Mouse (Mus musculus) gastrocnemius, adult 18-20 months (tissue): ENCODE measurements around the gene Ap3d1. TPM values are rescaled to one million over a fixed set of nuclear protein-coding genes. Genes with fewer than 3 reads are reported as not detected.

Experiments
- DNase-seq: peaks from one replicate; pipeline ENCODE4 v3.0.0; 2021; ENCODE audit warnings: low spot score
- total RNA-seq, 2 experiments: library from RNA; stranded (reverse); gene quantifications; 2 replicates each; pipeline ENCODE4 v1.2.3; 2021

Ap3d1 gene
- total RNA-seq, 2 experiments from 2014 or later, result 24.3 to 31.7 TPM

DNA sequence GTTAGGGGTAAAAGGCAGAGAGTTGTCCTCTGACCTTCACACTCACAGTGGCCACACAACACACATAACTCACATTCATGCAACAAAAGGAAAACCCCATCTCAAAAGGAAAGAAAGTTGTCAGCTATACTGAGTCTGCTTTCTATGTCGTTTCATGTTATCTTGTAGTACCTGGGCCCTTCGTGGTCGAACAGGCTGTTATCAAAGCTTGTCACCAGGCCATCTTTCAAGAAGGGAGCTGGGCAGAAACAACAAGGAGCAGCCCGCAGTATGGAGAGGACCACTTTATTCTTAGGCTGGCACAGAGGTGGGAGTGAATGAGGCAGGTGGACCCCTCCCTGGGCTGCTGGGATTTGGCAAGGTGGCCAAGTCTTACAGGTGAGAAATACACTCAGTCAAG is 57.1 kb downstream of the Ap3d1 start:
- DNase-seq, result no peak

GRCm38 (mm10) chr10:80684214-80684613 is 57.9 kb downstream of the Ap3d1 start:
- DNase-seq, result peak; percentile 72

- DNase-seq, result no peak
Measured at GRCm38 (mm10) chr10:80683647-80684046, 58.4 kb downstream of the Ap3d1 start.

DNA sequence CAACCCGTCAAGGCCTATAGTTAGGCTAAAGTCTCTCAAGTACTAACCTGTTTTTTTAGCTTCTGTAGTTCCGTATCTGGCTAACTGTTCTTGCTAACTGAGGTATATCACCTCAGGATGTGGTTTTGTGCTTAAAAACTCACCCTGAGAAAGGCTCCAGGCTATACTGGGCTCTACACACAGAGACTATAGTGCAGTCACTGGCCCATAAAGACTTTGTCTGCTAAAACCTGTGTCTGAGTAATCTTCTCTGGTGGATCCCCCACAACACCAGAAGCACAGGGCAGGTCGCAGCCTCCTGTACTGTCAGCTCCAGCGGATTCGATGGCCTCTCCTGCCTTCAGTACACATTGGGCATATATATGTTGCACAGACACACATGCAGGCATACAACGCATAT is 60.1 kb downstream of the Ap3d1 start:
- no peak for DNase-seq

- DNase-seq, result no peak
Measured at GRCm38 (mm10) chr10:80680260-80680696, 61.8 kb downstream of the Ap3d1 start.

- no peak for DNase-seq
Measured at GRCm38 (mm10) chr10:80679556-80680259, 62.4 kb downstream of the Ap3d1 start.

GRCm38 (mm10) chr10:80678601-80679377 is 63.3 kb downstream of the Ap3d1 start:
- DNase-seq, result no peak

DNA sequence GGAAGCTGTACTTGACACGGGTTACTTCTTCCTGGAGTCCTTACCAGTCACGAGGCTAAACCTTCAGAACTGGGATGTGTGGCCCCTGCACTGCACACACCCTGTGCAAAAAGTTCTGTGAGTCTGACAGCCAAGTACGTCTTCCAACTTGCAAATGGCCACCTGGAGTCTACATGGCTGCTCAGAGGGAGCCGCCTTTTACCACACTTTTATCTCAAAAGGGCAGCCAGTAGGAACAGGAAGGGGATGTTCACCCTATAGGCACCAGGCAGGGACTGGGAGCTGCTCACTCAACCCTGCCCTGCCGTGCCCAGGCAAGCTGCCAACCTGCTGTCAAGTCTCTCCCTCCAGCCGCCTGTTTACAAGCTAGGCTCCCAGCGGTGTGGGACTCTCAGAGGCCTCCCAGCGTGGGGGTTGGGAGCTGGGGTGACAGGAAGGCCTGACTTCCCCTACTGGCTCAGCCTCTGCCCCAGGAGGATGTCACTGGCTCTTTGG is 64.1 kb downstream of the Ap3d1 start, which contains the start of gene Mknk2:
Mknk2 (minus strand) TSS at position 171 of the 495 bp plus-strand sequence.
- DNase-seq, result peak; percentile 93

GRCm38 (mm10) chr10:80677128-80677875 is 64.8 kb downstream of the Ap3d1 start:
- no peak for DNase-seq

DNA sequence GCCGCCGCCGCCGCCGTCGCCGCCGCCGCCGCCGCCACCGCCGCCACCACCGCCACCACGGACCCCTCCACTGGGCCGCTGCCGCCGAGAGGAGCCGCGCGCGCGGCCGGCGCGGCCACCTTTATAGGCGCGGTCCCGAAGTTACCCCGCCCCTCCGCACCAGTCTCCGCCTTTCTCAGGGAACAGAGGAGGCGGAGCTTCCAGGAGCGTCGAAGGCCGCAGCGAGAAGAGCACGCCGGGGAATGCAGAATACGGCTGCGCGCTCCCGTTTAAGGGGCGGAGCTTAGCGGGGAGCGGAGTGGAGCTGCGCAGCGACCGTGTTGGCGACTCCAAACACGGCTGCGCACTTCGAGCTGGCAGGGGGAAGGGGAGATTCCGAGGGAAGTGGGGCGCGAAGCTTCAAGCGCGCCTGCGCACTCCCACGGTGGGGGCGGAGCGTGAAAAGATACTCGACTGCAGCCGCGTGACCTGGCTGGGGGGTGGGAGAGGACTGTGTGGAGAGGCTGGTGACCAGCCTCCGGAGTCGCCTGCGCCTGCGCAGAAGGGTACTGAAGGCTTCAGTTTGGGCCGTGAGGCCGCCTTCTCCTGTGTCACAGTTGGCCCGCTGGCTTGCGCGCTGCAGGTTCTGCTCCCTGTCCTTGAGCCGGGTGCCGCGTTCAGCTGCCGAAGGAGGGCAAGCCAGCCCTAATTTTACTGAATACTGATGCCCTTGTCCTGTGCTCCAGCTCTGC is 65.7 kb downstream of the Ap3d1 start:
- peak; percentile 100 for DNase-seq

DNA sequence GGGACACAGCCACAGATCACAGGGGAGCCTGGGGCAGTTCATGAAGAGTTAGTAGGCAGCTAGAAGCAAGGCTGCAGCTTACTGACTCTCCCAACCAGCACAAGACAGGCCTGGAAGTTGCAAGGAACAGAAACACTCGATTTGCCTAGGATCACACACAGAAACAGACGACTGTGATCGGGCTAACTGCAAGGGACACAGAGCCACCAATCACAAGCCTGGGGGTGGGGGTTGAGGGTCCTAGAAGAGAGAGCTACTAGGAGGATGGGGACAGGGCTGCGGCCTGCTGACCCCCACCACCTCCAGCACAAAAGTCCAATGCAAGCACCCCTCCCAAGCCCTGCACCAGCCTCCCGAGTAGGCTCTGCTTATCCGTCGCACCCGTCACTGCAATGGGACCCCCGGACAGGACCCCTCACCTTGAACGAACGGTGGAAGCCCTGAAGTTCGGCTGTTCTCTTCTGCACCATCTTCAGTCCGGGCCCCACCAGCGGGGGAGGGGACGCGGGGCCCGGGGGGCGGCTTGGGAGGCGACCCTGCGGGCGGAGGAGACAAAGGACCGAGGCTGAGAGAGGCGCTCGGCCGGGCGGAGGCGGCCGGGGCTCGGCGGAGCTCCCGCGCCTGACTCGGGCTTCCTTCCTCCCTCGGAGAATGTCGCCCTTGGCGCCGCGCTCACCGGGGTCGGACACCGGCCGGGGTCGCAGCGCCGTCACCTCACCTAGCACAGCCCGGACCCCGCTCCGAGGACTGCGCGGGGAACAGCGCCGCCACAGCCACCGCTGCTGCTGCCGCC is 66.5 kb downstream of the Ap3d1 start:
- no peak for DNase-seq

DNA sequence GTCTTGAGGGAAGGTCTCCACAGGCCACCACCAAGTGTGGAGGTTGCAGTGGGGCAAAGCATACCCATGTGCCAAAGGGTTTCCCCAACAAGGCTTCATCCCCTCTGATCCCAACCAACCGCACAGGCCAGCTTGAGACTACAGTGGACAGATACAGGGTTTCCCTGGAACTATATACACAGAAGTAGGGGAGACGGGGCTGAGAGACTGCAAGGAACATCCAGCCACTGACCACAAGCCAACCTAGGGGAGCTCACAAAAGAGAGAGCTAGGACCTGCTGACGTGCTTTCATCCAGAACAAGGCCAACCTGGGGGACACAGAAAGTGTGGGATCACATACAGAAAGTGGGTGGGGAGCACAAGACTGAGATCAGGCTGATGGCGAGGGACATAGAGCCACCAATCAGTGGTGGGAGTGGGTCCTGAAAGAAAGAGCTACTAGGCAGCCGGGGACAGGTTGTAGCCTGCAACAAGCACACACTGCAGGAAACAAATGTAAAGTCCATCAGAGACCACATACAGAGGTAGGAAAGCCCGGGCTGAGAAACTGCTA is 67.1 kb downstream of the Ap3d1 start:
- no peak for DNase-seq

DNA sequence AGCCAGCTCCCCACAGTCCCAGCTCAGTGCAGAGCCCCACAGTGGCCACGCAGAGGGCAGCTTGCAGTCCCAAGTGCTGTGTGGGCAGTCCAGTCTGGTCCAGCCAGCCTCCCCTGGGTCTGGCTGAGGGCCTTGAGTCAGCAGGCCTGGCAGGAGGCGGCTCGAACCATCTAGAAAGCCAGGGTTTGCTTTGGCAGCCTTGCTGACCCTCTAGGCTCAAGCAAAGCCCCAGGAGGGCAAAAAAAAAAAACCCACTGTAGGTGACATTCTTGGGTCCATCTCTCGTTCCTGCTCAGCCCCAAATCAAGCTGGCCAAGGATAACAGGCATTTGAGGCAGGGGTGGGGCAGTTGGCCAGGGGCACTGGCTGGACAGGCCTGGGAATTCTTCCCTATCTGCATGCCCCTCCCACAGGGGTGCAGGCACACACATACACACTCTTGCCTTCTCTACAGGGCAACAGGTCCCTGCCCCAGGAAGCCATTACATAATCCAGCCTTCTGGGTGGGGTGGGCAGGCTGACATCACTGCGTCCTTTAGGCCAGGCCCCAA is 67.8 kb downstream of the Ap3d1 start:
- DNase-seq, result no peak

DNA sequence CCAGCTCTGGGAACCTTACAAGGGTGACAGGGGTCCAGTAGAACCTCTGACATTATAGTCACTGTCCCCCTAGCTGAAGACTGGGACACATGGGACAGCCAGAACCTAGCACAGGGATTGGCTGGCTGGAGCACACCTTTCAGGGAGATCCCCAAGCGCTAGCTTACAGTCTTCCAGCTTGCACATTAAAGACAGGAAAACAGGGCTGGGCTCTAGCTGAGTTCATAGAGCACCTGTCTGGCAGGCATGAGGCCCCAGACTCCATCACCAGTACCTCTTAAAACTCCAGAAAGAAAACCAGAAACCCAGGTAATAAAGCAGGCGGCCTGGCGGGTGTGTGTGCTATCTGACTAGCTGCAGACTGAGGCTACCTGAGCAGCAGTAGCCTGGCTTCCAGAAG is 68.4 kb downstream of the Ap3d1 start:
- DNase-seq, result no peak

DNA sequence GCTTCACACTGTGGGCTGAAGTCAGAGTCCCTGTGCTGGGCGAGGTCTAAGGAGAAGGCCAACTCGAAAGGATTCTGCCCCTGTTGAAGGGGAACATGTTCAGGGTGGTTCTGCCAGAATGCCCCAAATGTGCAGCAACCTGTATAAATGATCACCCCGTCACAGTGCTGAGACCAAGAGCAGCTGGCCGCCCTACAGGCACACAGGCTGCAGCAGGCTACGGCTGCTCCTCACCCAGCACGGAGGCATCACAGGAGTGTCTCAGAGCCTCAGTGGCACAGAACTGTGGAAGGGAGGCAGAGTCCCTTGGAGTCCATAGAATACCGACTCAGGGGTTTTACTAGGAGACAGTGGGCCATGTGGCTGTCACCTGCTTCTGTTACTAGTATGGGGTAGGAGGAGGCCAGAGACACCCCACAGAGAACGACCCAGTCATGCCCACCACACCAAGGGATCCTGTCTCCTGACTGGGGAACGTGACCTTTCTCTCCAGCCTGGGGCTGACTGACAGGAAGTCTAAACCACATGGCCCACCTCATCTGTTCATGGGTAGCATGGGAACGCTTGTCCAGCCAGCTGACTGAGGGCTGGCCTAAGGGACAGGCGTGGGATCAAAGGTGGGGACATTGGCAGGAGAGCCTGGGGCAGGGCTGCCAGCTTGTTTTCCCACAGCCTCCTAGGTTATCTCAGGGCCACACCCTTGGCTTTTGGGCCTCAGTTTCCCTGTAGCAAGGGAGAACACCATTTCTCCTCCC is 70.0 kb downstream of the Ap3d1 start:
- DNase-seq, result no peak

GRCm38 (mm10) chr10:80671251-80671650 is 70.8 kb downstream of the Ap3d1 start:
- DNase-seq, result peak; percentile 79

DNA sequence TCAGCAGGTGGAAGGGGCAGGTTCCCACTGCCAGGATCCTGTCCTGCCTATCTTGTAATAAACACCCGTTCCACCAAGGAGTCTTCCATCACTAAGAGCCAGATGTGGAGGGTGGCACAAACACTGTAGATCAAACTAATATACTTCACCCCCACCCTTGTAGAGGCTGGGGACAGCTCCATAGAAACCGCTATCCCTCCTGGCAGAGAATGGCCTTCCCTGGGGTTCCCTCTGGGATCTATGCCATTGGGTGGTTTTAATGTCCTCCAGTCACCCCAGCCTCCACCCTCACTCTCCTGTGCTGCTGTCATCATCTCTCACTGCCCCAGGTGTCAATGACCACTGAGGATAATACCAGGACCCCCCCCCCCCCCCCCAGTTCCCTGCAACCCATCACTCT is 71.5 kb downstream of the Ap3d1 start:
- DNase-seq, result no peak

DNA sequence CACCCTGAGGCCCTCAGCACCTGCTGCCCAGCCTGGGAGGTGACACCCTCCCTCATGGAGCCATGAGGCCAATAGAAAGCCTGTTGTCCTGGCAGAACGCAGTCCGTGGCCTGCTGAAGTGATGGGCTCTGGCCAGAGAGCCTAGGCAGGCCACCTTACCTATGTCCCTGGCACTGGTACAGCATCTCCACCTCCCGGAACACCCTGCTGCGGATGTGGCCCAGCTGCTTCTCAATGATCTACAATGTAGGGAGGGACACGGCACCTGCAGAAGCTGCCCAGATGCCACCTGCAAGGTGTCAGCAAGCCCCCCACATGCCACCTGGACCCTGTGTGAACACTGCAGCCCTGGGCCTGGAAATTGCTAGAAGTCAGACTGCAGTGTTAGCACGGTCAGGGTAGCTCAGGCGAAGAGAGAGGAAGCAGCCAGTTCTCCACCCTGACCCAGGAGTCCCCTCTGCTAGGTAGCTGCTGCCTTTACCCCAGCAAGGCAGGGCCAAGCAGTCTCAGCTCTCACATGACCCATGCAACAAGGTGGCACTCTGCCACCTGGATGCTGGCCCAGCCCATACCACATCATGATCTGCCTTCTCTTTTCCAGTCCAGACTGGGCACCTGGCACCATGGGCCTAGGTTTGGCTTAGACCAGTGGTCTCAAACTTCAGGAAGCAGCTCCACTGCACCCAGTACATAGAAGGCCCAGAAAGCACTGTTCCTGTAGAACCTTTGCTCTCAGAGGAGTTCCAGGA is 72.2 kb downstream of the Ap3d1 start:
- DNase-seq, result peak; percentile 83
